Mouse (Mus musculus) lung, postnatal 0 days (tissue): ENCODE measurements around the gene Lpp.

Source experiments
- CTCF ChIP-seq: IDR thresholded peaks from 2 replicates; pipeline ENCODE4 v1.5.1; 2016; ENCODE audit warnings: antibody characterized with exemption, mild to moderate bottlenecking
- EP300 ChIP-seq: IDR thresholded peaks from 2 replicates; pipeline ENCODE4 v1.6.1; 2016; ENCODE audit warnings: antibody characterized with exemption, mild to moderate bottlenecking, control low read depth

DNA sequence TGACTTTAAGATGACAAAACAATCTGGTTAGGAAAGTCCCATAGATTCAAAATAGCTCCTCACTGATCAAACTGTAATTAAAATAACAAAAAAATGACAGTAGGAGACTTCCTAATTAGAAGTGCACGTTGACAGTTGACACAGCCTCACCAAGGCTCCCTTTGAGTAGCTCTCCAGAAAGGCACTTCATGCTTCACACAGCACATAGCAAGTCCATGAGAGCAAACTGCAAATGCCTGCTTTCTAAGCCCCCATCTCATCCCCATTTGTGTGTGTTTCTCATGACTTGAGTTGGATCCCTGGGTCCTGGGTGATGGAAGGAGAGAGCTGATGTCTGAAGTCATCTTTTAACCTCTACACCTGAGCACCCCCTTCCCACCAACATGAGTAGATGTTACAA lies 78.5 kb downstream of the Lpp start:
- no peak for TF ChIP-seq CTCF
- TF ChIP-seq EP300 = no peak
